Mouse (Mus musculus): Measurements from ENCODE around the gene Usp17le. TPM values are rescaled to one million over a fixed set of nuclear protein-coding genes. Genes with fewer than 3 reads are reported as not detected.

Usp17le gene
- not detected for polyA plus RNA-seq (2017; shearing (Covaris generic))

DNA sequence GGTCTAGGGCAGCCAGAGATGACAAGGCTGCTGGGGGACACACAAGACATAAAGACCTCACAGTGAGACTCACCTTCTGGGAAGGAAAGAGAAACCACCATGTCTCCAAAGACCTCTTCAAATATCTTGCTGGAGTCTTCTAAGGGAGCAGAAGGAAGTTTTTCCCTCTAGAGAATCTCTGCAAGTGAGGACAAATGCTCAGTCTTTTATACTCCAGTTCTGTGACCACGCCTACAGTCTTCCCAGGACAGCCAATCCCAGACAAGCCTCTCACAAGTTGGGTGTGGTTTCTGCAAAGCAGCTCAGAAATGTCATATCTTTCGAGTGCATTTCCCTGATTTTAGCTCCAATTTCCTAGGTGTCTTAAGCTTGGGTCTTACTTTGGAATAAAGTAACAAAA lies at the start of gene Usp17le:
Gene Usp17le (minus strand): TSS at position 101 of the 400 bp plus-strand sequence.

Other genes starting within 250 kb of the Usp17le start
- gene Olfr651, start 227.3 kb downstream of the Usp17le start, polyA plus RNA-seq (2017; shearing (Covaris generic)), result not detected
- not detected for gene Olfr652, start 216.6 kb downstream of the Usp17le start, polyA plus RNA-seq (2017; shearing (Covaris generic))
- gene Olfr653, start 200.2 kb downstream of the Usp17le start, polyA plus RNA-seq (2017; shearing (Covaris generic)), result not detected
- gene Olfr654, start 190.4 kb downstream of the Usp17le start, polyA plus RNA-seq (2017; shearing (Covaris generic)), result not detected
- not detected for gene Olfr655, start 175.7 kb downstream of the Usp17le start, polyA plus RNA-seq (2017; shearing (Covaris generic))
- gene Olfr656, start 163.5 kb downstream of the Usp17le start, polyA plus RNA-seq (2017; shearing (Covaris generic)), result not detected
- gene Olfr657, start 152.7 kb downstream of the Usp17le start, polyA plus RNA-seq (2017; shearing (Covaris generic)), result not detected
- not detected for gene Olfr658, start 130.2 kb downstream of the Usp17le start, polyA plus RNA-seq (2017; shearing (Covaris generic))
- not detected for gene Olfr659, start 110.7 kb downstream of the Usp17le start, polyA plus RNA-seq (2017; shearing (Covaris generic))
- gene Olfr661, start 91.0 kb downstream of the Usp17le start, polyA plus RNA-seq (2017; shearing (Covaris generic)), result not detected
- not detected for gene Usp17lb, start 65.1 kb upstream of the Usp17le start, polyA plus RNA-seq (2017; shearing (Covaris generic))
- not detected for gene Usp17la, start 79.5 kb upstream of the Usp17le start, polyA plus RNA-seq (2017; shearing (Covaris generic))
- not detected for gene Olfr665, start 100.6 kb upstream of the Usp17le start, polyA plus RNA-seq (2017; shearing (Covaris generic))
- gene Olfr666, start 118.5 kb upstream of the Usp17le start, polyA plus RNA-seq (2017; shearing (Covaris generic)), result not detected
- gene Olfr667, start 144.0 kb upstream of the Usp17le start, polyA plus RNA-seq (2017; shearing (Covaris generic)), result not detected
- not detected for gene Olfr668, start 150.6 kb upstream of the Usp17le start, polyA plus RNA-seq (2017; shearing (Covaris generic))
- 0.16 TPM for gene Olfr669, start 156.8 kb upstream of the Usp17le start, polyA plus RNA-seq (2017; shearing (Covaris generic))
- 0.12 TPM for gene Olfr670, start 185.2 kb upstream of the Usp17le start, polyA plus RNA-seq (2017; shearing (Covaris generic))
- gene Olfr671, start 201.7 kb upstream of the Usp17le start, polyA plus RNA-seq (2017; shearing (Covaris generic)), result 0.26 TPM
- not detected for gene Olfr672, start 224.6 kb upstream of the Usp17le start, polyA plus RNA-seq (2017; shearing (Covaris generic))

All from effector memory CD4-positive, alpha-beta T cell, adult 5 months (primary cell).